Comparison of ENCODE assay signal across 8 mouse cellular contexts in genomic region chr4:133011028-133011820, GRCm38 (mm10). TPM values are rescaled to one million over a fixed set of nuclear protein-coding genes. Genes with fewer than 3 reads are reported as not detected.
DNase-seq lines count a peak whose midpoint lies in the region; ATAC-seq and TF ChIP-seq lines count a peak whose summit lies in the region.

Gene Ahdc1 (plus strand): TSS chr4:133011260.

- TF ChIP-seq POLR2A in cerebellum, adult 2 months (IDR thresholded peaks at IDR 0.05; ENCODE audit: borderline replicate concordance, insufficient read depth, low read length): peak; percentile 95

- peak within 1 kb of the TSS; percentile 94 for H3K4me2 ChIP-seq in lung, embryonic 14.5 days

- peak within 1 kb of the TSS; percentile 95 for H3K9ac ChIP-seq in lung, embryonic 14.5 days

- peak; percentile 85 for ATAC-seq in lung, embryonic 14.5 days (ENCODE audit: insufficient read depth)
- peak; percentile 75 for ATAC-seq in neutrophil, adult 5-6 weeks (ENCODE audit: extremely low read depth, insufficient number of reproducible peaks, low FRiP score, poor library complexity, severe bottlenecking)

- no peaks in the 10 kb centered on the region for H3K27me3 ChIP-seq in cerebellum, adult 2 months (ENCODE audit: control insufficient read depth, insufficient read depth, low read length)
- H3K27me3 ChIP-seq in lung, embryonic 14.5 days (ENCODE audit: insufficient read depth, low read length): peaks cover 12% of the 10 kb centered on the region

- WGBS in cerebellum, adult 2 months: 1% methylated on average over 66 of the region's 66 CpGs
- under 1% methylated on average over 66 of the region's 66 CpGs for WGBS in lung, embryonic 14.5 days

- no peak for TF ChIP-seq CTCF in cerebellum, adult 2 months (IDR thresholded peaks at IDR 0.05; ENCODE audit: borderline replicate concordance, insufficient read depth, low read depth, low read length)
- TF ChIP-seq CTCF in lung, embryonic 14.5 days (IDR thresholded peaks at IDR 0.05; ENCODE audit: low read depth): peak; percentile 2; the same call in 1 of the 2 replicates

- peak; percentile 62 for DNase-seq in MEL-GATA-1-ER (ENCODE audit: extremely low read depth, low read depth)
- DNase-seq in cerebellum, adult 2 months: peak; percentile 95 to 96
- DNase-seq in forelimb bud, embryonic 11.5 days (ENCODE audit: low read depth, low spot score): peak; percentile 90
- peak; percentile 94 for DNase-seq in heart, postnatal 4 days
- DNase-seq in layer of hippocampus, adult 8-10 months (ENCODE audit: low spot score in 2 of 2): peak; percentile 91 to 92
- DNase-seq in lung, embryonic 14.5 days: peak; percentile 96
- DNase-seq in testis, postnatal 14 days (ENCODE audit: low spot score): peak; percentile 91

- peaks cover 15% of the 10 kb centered on the region for H3K4me1 ChIP-seq in cerebellum, adult 2 months (ENCODE audit: control insufficient read depth, insufficient read depth, low read length)
- peaks cover 16% of the 10 kb centered on the region for H3K4me1 ChIP-seq in lung, embryonic 14.5 days (ENCODE audit: insufficient read depth)

- peak within 1 kb of the TSS; percentile 98 for H3K4me3 ChIP-seq in cerebellum, adult 2 months (replicated peaks; ENCODE audit: insufficient read depth, low read depth, low read length)
- H3K4me3 ChIP-seq in lung, embryonic 14.5 days (ENCODE audit: low read depth, low read length): peak within 1 kb of the TSS; percentile 95

- no peaks in the 10 kb centered on the region for H3K36me3 ChIP-seq in lung, embryonic 14.5 days (ENCODE audit: insufficient read depth)

- no peaks in the 10 kb centered on the region for H3K9me3 ChIP-seq in lung, embryonic 14.5 days (ENCODE audit: low read depth, low read length)

- peak within 1 kb of the TSS; percentile 99 for H3K27ac ChIP-seq in cerebellum, adult 2 months (ENCODE audit: insufficient read depth, low read length)
- H3K27ac ChIP-seq in lung, embryonic 14.5 days (ENCODE audit: low read depth): peak within 1 kb of the TSS; percentile 96

RNA-seq across cellular contexts. Expression of gene Ahdc1, which starts in this region (rescaled TPM):
- 30.8 and 34.3 TPM in 2 replicates for polyA plus RNA-seq in cerebellum, adult 2 months (2012; rRNA removed)
- 10 to 100 TPM; 41.1 to 48.7 TPM for total RNA-seq in heart, postnatal 4 days (2021)
- total RNA-seq in layer of hippocampus, adult 8-10 months (2022): 100 to 1,000 TPM in 3 of 4 experiments, 10 to 100 TPM in 1; 99.1 to 116 (median 106) TPM
- polyA plus RNA-seq in lung, embryonic 14.5 days (2014; fragmentation: Nextera tagmentation; extraction: Ambion mirVana): 10.2 and 10.5 TPM in 2 replicates
- total RNA-seq in neutrophil, adult 5-6 weeks (2017): 9.1 and 13.5 TPM in 2 replicates

Comparison
In these comparisons a context has a peak if more than half of its experiments do, and no peak if none do; other contexts are left out.
1. Peak in every context shown above with its lines: DNase-seq, ATAC-seq, H3K4me3 ChIP-seq and H3K27ac ChIP-seq.